Mouse (Mus musculus): ENCODE measurements around the gene Pald1. TPM values are rescaled to one million over a fixed set of nuclear protein-coding genes. Genes with fewer than 3 reads are reported as not detected.

Gene Pald1
- polyA plus RNA-seq, 2 experiments from 2014 or later = not detected

- no peak for ATAC-seq
Measured at GRCm38 (mm10) chr10:61400407-61400806, 17.1 kb upstream of the Pald1 start.

GRCm38 (mm10) chr10:61399156-61399734, 15.9 kb upstream of the Pald1 start:
- no peak for ATAC-seq

GRCm38 (mm10) chr10:61398125-61398524, 14.8 kb upstream of the Pald1 start:
- no peak for ATAC-seq

GRCm38 (mm10) chr10:61394476-61395136, 11.3 kb upstream of the Pald1 start:
- ATAC-seq = no peak

- ATAC-seq = no peak
Measured at GRCm38 (mm10) chr10:61392584-61392983, 9.3 kb upstream of the Pald1 start.

- no peak for ATAC-seq
Measured at GRCm38 (mm10) chr10:61390148-61390547, 6.8 kb upstream of the Pald1 start.

GRCm38 (mm10) chr10:61389020-61389419, 5.7 kb upstream of the Pald1 start:
- ATAC-seq = no peak

- no peak for ATAC-seq
Measured at GRCm38 (mm10) chr10:61386284-61386683, 3.0 kb upstream of the Pald1 start.

- no peak for ATAC-seq
Measured at GRCm38 (mm10) chr10:61385174-61385573, 1.8 kb upstream of the Pald1 start.

- no peak for ATAC-seq
Measured at GRCm38 (mm10) chr10:61383715-61384047, 351 bp upstream of the Pald1 start.

GRCm38 (mm10) chr10:61382281-61382731, 1.0 kb downstream of the Pald1 start:
- no peak for ATAC-seq

- no peak for ATAC-seq
Measured at GRCm38 (mm10) chr10:61381823-61382222, 1.5 kb downstream of the Pald1 start.

- no peak for ATAC-seq
Measured at GRCm38 (mm10) chr10:61380186-61380585, 3.1 kb downstream of the Pald1 start.

- ATAC-seq = no peak
Measured at GRCm38 (mm10) chr10:61379340-61380040, 3.8 kb downstream of the Pald1 start.

GRCm38 (mm10) chr10:61378698-61379097, 4.6 kb downstream of the Pald1 start:
- no peak for ATAC-seq

GRCm38 (mm10) chr10:61378050-61378449, 5.3 kb downstream of the Pald1 start:
- ATAC-seq = no peak

- ATAC-seq = no peak
Measured at GRCm38 (mm10) chr10:61374771-61375481, 8.4 kb downstream of the Pald1 start.

- no peak for ATAC-seq
Measured at GRCm38 (mm10) chr10:61374076-61374475, 9.3 kb downstream of the Pald1 start.

GRCm38 (mm10) chr10:61372585-61372923, 10.8 kb downstream of the Pald1 start:
- no peak for ATAC-seq

GRCm38 (mm10) chr10:61371884-61372584, 11.3 kb downstream of the Pald1 start:
- no peak for ATAC-seq

GRCm38 (mm10) chr10:61370273-61370979, 12.9 kb downstream of the Pald1 start:
- ATAC-seq = no peak

GRCm38 (mm10) chr10:61369755-61370154, 13.6 kb downstream of the Pald1 start:
- no peak for ATAC-seq

Measured in activated CD4-positive, CD25-positive, alpha-beta regulatory T cell, adult 4 months (primary cell).